Mouse (Mus musculus) CH12.LX (cell line): ENCODE results near the gene Rsrc1. TPM values are rescaled to one million over a fixed set of nuclear protein-coding genes. Genes with fewer than 3 reads are reported as not detected.

Source experiments
- DNase-seq: peaks from one replicate; pipeline ENCODE4 v3.0.0-alpha.2; 2013; ENCODE audit errors: extremely low read depth
- H3K27ac ChIP-seq: 2 replicates; pipeline ENCODE4 v1.5.1; 2012; ENCODE audit warnings: low read depth, mild to moderate bottlenecking, control low read depth, moderate library complexity; ENCODE audit not compliant: insufficient read depth
- H3K27me3 ChIP-seq: replicated peaks from 2 replicates; pipeline ENCODE3; 2012; ENCODE audit warnings: inconsistent platforms
- H3K36me3 ChIP-seq, 2 experiments: replicated peaks in 1 of 2; 2 replicates each; pipeline versions ENCODE3 to v1.6.1; 2012; ENCODE audit warnings: inconsistent platforms in 1 of 2, low read length in 1 of 2, mild to moderate bottlenecking in 1 of 2, mixed read lengths in 1 of 2, moderate library complexity in 1 of 2; ENCODE audit not compliant: control insufficient read depth in 1 of 2, insufficient read depth in 1 of 2
- H3K4me1 ChIP-seq, 2 experiments: 2 replicates each; pipeline ENCODE4 v1.6.1; 2012; ENCODE audit warnings: inconsistent platforms in 1 of 2, moderate library complexity in 1 of 2; ENCODE audit not compliant: insufficient read depth in 2 of 2, control insufficient read depth in 1 of 2
- H3K4me2 ChIP-seq: 2 replicates; pipeline ENCODE4 v1.6.1; 2012; ENCODE audit warnings: low read depth, mild to moderate bottlenecking, control low read depth; ENCODE audit not compliant: poor library complexity, insufficient read depth, severe bottlenecking
- H3K4me3 ChIP-seq, 3 experiments: fragments of 150-350 bp in 1 of 3; sonication (generic) in 1 of 3; replicated peaks in 1 of 3; 2 replicates each; pipeline versions ENCODE3 to v1.5.1; 2011 to 2012; ENCODE audit warnings: low read depth in 2 of 3, low read length in 2 of 3, mild to moderate bottlenecking in 2 of 3, moderate library complexity in 2 of 3, control low read depth in 1 of 3, improper control_type of control experiment in 1 of 3, inconsistent platforms in 1 of 3, mixed read lengths in 1 of 3; ENCODE audit not compliant: poor library complexity in 1 of 3
- H3K79me2 ChIP-seq: replicated peaks from 2 replicates; pipeline ENCODE4 v1.6.1; 2012; ENCODE audit warnings: mild to moderate bottlenecking, moderate library complexity; ENCODE audit not compliant: control insufficient read depth, poor library complexity, insufficient read depth, severe bottlenecking; ENCODE audit errors: extremely low read depth
- H3K9ac ChIP-seq: 2 replicates; pipeline ENCODE4 v1.6.1; 2012; ENCODE audit warnings: low read depth, mild to moderate bottlenecking, control low read depth, moderate library complexity; ENCODE audit not compliant: insufficient read depth
- H3K9me3 ChIP-seq: replicated peaks from 2 replicates; pipeline ENCODE3; 2012; ENCODE audit warnings: low read length, inconsistent platforms, mixed read lengths
- ETS1 ChIP-seq: conservative IDR thresholded peaks from 2 replicates; pipeline ENCODE4 v1.6.1; 2012; ENCODE audit warnings: low read depth, mild to moderate bottlenecking, inconsistent platforms, low read length, improper control_type of control experiment, moderate library complexity
- HCFC1 ChIP-seq: IDR thresholded peaks from 2 replicates; pipeline ENCODE4 v1.6.1; 2012; ENCODE audit warnings: low read depth, mild to moderate bottlenecking, inconsistent platforms, low read length, improper control_type of control experiment
- IRF4 ChIP-seq: IDR thresholded peaks from 2 replicates; pipeline ENCODE4 v1.6.1; 2014; ENCODE audit warnings: low read depth, mild to moderate bottlenecking, inconsistent platforms, low read length, improper control_type of control experiment
- MAFK ChIP-seq: IDR thresholded peaks from 2 replicates; pipeline ENCODE4 v1.6.1; 2011; ENCODE audit warnings: low read length, improper control_type of control experiment; ENCODE audit not compliant: insufficient replicate concordance
- MEF2A ChIP-seq: IDR thresholded peaks from 2 replicates; pipeline ENCODE4 v1.6.1; 2014; ENCODE audit warnings: low read depth, mild to moderate bottlenecking, inconsistent platforms, low read length, improper control_type of control experiment, borderline replicate concordance
- NRF1 ChIP-seq: IDR thresholded peaks from 2 replicates; pipeline ENCODE4 v1.6.1; 2014; ENCODE audit warnings: low read depth, mild to moderate bottlenecking, inconsistent platforms, low read length, improper control_type of control experiment, moderate library complexity
- RAD21 ChIP-seq: IDR thresholded peaks from 2 replicates; pipeline ENCODE4 v1.6.1; 2011; ENCODE audit warnings: low read depth, mild to moderate bottlenecking, low read length, improper control_type of control experiment, moderate library complexity
- SMC3 ChIP-seq: IDR thresholded peaks from 2 replicates; pipeline ENCODE4 v1.6.1; 2011; ENCODE audit warnings: low read depth, low read length, improper control_type of control experiment
- TBP ChIP-seq: conservative IDR thresholded peaks from 2 replicates; pipeline ENCODE4 v1.6.1; 2011; ENCODE audit warnings: low read depth, low read length, improper control_type of control experiment
- TCF12 ChIP-seq: IDR thresholded peaks from 2 replicates; pipeline ENCODE4 v1.6.1; 2014; ENCODE audit warnings: low read depth, mild to moderate bottlenecking, inconsistent platforms, low read length, improper control_type of control experiment
- USF1 ChIP-seq: IDR thresholded peaks from 2 replicates; pipeline ENCODE4 v1.6.1; 2014; ENCODE audit warnings: low read depth, mild to moderate bottlenecking, inconsistent platforms, low read length, improper control_type of control experiment
- USF2 ChIP-seq: conservative IDR thresholded peaks from 2 replicates; pipeline ENCODE4 v1.6.1; 2011; ENCODE audit warnings: low read depth, low read length, improper control_type of control experiment
- ZC3H11A ChIP-seq: IDR thresholded peaks from 2 replicates; pipeline ENCODE4 v1.6.1; 2012; ENCODE audit warnings: low read depth, mild to moderate bottlenecking, inconsistent platforms, low read length, improper control_type of control experiment
- ZKSCAN1 ChIP-seq: IDR thresholded peaks from 2 replicates; pipeline ENCODE4 v1.6.1; 2012; ENCODE audit warnings: low read depth, inconsistent platforms, low read length, improper control_type of control experiment, borderline replicate concordance
- ZNF384 ChIP-seq: IDR thresholded peaks from 2 replicates; pipeline ENCODE4 v1.6.1; 2012; ENCODE audit warnings: low read depth, low read length, improper control_type of control experiment, inconsistent platforms
- dilution Hi-C: fragments of 300-500 bp; cut with MboI; formaldehyde crosslinking; loops from 2 replicates; pipeline ENCODE4 v1.14.3; 2020; ENCODE audit warnings: low sequenced_read_pairs; ENCODE audit not compliant: extremely low pct_unique_long_range_greater_than_20kb, extremely low pct_ligation_motif_present
- in situ Hi-C: fragments of 300-500 bp; cut with MboI; formaldehyde crosslinking; loops from 3 replicates; pipeline ENCODE4 v1.14.3; 2019; ENCODE audit warnings: low sequenced_read_pairs, low pct_ligation_motif_present, low pct_unique_long_range_greater_than_20kb, mixed read lengths
- polyA plus RNA-seq: library from polyadenylated mRNA; unstranded; fragments of >175 nt; gene quantifications from 2 replicates; pipeline ENCODE4 v1.2.1, GENCODE M21; 2012; ENCODE audit warnings: low read depth; ENCODE audit not compliant: insufficient read length
- total RNA-seq, 2 experiments: library from RNA; depleted of rRNA; stranded (reverse); fragments of 300-350 nt in 1 of 2; fragments of >200 nt in 1 of 2; gene quantifications; 2 replicates each; pipeline ENCODE4 v1.2.3; 2012 to 2014

The Rsrc1 gene
- total and polyA plus RNA-seq, 3 experiments = 28.9 to 50.9 (median 34.0) TPM

DNA sequence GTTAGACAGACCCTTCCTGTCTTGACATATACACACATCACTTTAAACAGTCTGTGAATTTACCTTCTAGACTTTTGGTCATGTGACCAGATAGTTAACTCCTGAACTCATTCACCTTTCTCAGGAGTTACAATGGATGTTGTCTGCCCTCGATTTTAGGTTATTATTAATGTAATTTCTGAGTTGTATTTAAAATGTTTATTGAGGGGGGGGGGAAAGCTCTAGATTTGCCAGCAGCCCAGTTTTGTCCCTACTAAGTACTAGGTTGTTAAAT lies 5.0 kb downstream of the Rsrc1 start:
- no peaks in the 10 kb centered on the region for H3K9me3 ChIP-seq
- peak overlapping the region; percentile 76 for H3K4me2 ChIP-seq
- peaks cover 19% of the 10 kb centered on the region for H3K27me3 ChIP-seq
- in situ Hi-C loops = loop anchor here (25.0 kb wide), 1 partner anchor 351 kb away; no protein-coding TSS in a partner anchor
- H3K9ac ChIP-seq = peak overlapping the region; percentile 93
- H3K27ac ChIP-seq = no peak overlapping the region
- dilution Hi-C loops = no loop called here
- peak overlapping the region; percentile 77 to 100 (median 87) for H3K4me3 ChIP-seq
- H3K4me1 ChIP-seq = peaks cover 0 to 17% of the 10 kb centered on the region in 2 experiments; a peak in 2 of 4 replicates
- TF ChIP-seq ZKSCAN1 (no peak), USF2 (peak; percentile 60), USF1 (peak; percentile 45), MAFK (no peak)
- TF ChIP-seq, all 38 proteins: peak for 2
- H3K36me3 ChIP-seq = peaks cover 0 to 2% of the 10 kb centered on the region in 2 experiments
- no peak for DNase-seq
- H3K79me2 ChIP-seq = peaks cover 41% of the 10 kb centered on the region

DNA sequence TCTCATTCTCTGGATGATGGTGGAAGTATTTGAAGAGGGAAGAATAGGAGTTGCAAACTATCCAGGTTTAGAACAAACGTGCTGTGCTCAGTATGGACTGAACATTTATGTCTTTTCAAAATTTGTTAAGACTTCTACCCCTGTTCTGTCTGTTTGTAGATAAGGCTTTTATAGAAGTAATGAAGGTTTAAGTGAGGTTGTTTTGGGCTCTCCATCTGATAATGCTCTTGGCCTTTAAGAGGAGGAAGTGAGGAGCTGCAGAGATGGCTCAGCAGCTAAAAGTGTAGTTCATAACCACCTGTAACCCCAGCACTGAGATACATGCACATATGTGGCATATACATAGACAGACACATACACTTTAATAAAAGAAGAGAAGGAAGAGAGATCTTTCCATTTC lies 15.6 kb downstream of the Rsrc1 start:
- Histone ChIP-seq H3K4me2 (no peak overlapping the region), H3K4me1 (no peaks in the 10 kb centered on the region), H3K36me3 (peaks cover 20 to 43% of the 10 kb centered on the region in 2 experiments), H3K9ac (no peak overlapping the region), H3K27me3 (no peaks in the 10 kb centered on the region), H3K4me3 (no peak overlapping the region), H3K9me3 (no peaks in the 10 kb centered on the region), H3K79me2 (peaks cover 4% of the 10 kb centered on the region; the same call in 1 of the 2 replicates), H3K27ac (no peak overlapping the region)
- in situ Hi-C loops = loop anchor here (25.0 kb wide), 1 partner anchor 340 kb away; no protein-coding TSS in a partner anchor
- dilution Hi-C loops = no loop called here
- TF ChIP-seq TCF12 (no peak), NRF1 (no peak), HCFC1 (no peak), ZC3H11A (no peak), ZNF384 (no peak), ZKSCAN1 (no peak), SMC3 (no peak), ETS1 (no peak), RAD21 (no peak), IRF4 (no peak), TBP (no peak), MEF2A (no peak)
- DNase-seq = no peak
